Mouse (Mus musculus) naive thymus-derived CD4-positive, alpha-beta T cell, adult 5 months (primary cell): ENCODE measurements around the gene Ankrd13b. TPM values are rescaled to one million over a fixed set of nuclear protein-coding genes. Genes with fewer than 3 reads are reported as not detected.

Experiments
- polyA plus RNA-seq: library from polyadenylated mRNA; unstranded; fragments of 100-300 nt; shearing (Covaris generic); gene quantifications from one replicate; pipeline ENCODE4 v1.2.1, GENCODE M21; 2017

Ankrd13b gene
- polyA plus RNA-seq: 3.4 TPM

DNA sequence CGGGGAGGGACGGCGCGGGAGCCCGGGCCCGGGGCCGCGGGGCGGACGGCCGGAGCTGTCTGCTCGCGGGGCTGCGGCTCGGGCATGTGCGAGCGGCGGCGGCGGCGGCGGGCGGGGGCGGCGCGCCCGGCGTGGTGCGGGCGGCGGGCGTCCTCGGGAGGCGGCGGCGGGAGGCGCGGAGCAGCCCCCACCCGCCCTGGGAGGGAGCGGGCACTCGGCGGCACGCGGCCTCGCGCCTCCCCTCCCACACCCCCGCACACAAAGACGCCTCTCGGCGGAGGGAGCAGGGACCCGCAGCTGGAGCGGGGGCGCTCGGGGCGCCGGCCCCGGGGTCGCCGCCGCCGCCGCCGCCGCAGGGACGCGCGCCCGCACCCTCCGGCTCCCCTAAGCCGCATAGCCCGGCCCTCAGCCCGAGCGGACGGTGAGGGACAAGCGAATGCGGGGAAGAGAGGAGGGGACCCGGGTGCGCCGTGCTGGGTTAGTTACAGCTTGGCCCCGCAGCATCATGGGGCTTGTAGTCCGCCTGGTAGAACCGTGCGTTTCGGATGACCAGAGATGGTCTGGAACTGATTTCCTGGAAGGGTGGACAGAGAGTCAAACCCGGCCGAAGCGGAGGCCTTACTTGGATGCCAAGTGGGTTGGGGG lies at the start of gene Ankrd13b:
Gene Ankrd13b (minus strand): TSS at position 88 of the 645 bp plus-strand sequence.

DNA sequence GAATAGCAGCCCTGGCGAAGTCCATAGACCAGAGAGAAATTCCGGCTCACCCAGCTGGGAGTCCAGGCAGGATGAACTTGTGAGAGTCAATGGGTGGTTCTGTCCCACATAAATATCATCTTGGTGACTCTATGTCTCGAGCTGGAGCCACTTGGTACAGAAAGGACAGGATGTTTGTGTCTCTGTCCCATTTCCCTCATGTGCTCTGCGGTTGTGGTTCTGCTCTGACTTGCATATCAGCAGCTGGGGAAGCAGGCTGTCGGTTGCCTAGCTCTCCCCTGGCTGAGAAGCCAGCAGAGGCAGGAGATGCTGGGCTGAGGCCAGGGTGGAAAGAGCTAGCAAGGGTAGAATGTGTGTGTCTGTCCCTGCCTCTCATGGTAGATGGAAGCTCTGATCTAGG lies 29.6 kb upstream of the Ankrd13b start, which contains the start of gene Gm10392:
Gene Gm10392 (minus strand): TSS at position 156 of the 400 bp plus-strand sequence.

DNA sequence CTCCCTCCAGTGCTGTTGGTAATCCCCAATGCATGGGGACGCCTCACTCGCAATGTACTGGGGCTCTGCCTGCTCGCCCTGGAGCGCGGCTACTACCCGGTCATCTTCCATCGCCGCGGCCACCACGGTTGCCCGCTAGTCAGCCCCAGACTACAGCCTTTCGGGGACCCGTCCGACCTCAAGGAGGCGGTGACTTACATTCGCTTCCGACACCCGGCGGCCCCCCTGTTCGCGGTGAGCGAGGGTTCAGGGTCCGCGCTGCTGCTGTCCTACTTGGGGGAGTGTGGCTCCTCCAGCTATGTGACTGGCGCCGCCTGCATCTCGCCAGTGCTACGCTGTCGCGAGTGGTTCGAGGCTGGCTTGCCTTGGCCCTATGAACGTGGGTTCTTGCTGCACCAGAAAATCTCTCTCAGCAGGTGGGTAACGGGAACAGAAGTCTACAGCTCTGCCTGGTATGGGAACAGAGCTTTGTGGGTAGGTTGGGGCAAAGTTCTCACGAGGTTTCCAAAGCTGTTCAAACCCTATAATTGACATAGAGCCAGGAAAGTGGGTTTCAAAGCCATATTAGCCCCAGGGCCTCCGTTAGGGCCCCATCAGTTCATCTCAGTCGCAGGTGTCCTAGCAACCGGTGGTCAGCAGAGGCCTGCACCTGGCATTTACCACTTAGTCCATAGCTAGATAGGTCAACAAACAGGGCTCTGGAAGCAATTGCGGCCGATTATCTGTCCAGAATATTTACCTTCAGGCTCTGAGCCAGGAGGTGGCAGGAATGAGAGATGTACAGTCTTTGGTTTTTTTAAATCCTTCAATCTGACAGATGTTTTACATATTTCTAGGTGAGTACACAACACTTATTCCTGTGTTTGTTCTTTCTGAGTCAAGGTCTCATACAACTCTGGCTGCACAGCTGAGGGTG lies 26.4 kb upstream of the Ankrd13b start, which contains the start of gene Trp53i13:
Gene Trp53i13 (minus strand): TSS at position 344 of the 916 bp plus-strand sequence.

DNA sequence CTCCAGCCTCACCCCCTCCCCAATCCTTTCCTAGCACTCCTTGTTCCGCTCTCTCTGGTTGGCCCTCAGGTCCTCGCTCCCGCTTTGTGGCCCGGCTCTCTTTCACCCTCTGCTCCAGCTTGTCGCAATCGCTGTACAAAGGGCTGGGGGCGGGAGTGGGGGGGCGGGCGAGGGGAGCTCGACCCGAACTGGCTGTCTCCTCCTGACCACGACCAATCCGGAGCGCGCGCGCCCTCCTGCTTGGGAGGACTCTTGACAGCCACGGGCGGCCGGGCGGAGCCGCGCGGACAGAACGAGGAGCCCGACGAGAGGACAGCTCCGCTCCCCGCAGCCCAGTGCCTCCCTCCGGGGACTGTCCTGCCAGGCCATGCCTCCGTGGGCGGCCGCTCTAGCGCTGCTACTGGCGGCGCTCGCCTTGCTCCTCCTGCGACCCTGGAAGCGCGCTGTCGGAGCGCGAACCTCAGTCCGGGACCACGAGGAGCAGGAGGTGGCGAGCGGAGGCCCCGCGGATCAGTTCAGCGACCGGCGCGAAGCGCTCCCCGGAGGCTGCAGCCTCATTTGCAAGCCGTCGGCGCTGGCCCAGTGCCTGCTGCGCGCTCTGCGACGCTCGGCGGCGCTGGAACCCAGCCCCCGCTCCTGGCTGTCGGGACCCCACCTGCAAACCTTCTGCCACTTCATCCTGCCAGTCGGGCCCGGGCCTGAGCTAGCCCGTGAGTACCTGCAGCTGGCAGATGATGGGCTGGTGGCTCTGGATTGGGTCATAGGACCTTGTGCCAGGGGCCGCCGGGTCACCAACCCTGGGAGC lies 25.6 kb upstream of the Ankrd13b start, which contains the start of gene Abhd15:
Gene Abhd15 (plus strand): TSS at position 290 of the 805 bp plus-strand sequence.

DNA sequence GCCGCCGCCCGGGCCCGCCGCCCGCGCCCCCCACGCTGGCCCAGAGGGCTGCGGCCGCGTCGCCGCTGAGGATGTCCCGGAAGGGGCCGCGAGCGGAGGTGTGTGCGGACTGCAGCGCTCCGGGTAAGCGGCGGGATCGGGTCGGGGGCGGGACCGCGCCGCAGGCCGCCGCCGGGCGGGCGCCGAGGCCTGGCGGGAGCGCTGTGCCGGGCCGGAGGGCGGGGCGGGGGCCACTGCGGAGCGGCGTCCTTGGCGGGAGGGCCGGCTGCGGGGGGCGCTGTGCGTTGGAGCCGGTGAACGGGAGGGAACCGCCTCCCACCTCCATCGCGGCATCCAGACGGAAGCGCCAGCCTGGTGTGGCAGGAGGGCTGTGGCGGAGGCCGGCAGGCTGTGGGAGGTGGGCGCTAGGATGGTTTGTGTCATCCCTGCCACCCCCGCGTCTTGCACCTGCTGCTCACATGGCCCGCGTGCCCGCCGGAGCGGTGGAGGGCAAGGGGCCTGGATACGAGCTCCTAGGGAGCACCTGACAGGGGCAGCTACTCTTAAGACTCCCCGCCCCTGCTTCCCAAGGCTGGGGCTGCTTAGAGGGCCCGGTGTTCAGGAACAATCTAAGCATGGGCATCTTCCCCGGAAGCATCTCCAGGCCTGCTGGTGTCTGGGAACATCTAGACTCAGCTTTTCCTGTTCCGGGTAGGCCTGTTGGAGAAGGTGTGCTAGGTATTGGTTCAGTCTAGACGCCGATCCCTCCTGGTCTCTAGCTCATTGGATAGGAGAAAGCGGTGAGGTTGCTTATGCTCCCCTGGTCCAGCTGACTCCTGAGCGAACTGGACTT lies 4.2 kb upstream of the Ankrd13b start, which contains the start of gene Git1:
Gene Git1 (plus strand): TSS at position 51 of the 832 bp plus-strand sequence.

DNA sequence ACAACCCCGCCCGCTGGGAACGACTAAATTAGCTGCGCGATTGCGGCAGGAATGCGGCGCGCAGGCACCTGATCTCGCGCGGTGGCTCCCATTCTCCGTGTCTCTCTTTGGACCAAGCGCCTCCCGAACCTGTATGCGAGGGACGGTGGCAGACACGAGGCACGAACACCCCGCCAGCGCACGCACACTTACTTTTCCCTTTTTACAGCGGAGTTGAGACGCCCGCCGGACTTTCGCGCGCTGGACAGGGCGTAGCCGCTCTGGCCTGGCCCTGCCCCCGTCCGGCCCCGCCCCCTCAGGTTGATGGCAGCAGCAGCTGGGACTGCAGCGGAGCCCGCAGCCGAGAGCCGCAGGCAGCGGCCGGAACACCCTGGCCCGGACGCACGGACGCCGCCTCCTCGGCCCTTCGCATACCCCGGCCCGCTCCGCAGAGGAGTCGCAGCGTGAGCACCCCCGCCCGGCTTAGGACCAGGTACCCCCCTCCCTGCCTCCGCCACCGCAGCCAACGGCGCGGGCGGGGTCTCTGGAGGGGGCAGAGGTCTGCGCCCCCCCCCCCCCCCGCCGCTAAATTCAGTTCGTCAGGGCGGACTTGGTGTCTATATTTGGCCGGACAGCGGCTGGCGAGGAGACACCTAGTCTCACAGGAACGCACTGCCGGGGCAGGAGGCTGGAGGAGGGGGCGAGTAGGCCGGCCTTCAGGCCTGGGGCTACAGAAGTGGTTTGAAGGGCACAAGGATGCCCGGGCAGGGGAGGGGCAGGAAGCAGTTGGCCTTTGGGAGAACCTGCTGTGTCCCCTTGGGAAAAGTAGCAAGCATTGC lies 27.0 kb downstream of the Ankrd13b start, which contains the start of gene Coro6:
Gene Coro6 (plus strand): TSS at position 129 of the 818 bp plus-strand sequence.

Other genes starting within 250 kb of the Ankrd13b start
- gene Coro6, start 27.3 kb downstream of the Ankrd13b start, polyA plus RNA-seq: not detected
- gene Git1, start 3.9 kb upstream of the Ankrd13b start, polyA plus RNA-seq: 35.2 TPM
- gene Abhd15, start 25.4 kb upstream of the Ankrd13b start, polyA plus RNA-seq: 3.3 TPM
- 22.4 TPM for gene Trp53i13, start 26.3 kb upstream of the Ankrd13b start, polyA plus RNA-seq
- 0.60 TPM for gene Gm10392, start 29.5 kb upstream of the Ankrd13b start, polyA plus RNA-seq
- 10.0 TPM for gene Taok1, start 118.1 kb upstream of the Ankrd13b start, polyA plus RNA-seq
- 109 TPM for gene Nufip2, start 196.5 kb upstream of the Ankrd13b start, polyA plus RNA-seq
- gene Cryba1, start 235.6 kb upstream of the Ankrd13b start, polyA plus RNA-seq: not detected